Mouse (Mus musculus) kidney, adult 8-10 months (tissue): ENCODE measurements around the gene Sptlc2.

Source experiments
- DNase-seq, 2 experiments: peaks; one replicate each; pipeline ENCODE4 v3.0.0; 2022

Sptlc2 gene

GRCm38 (mm10) chr12:87267682-87268081, 120.5 kb downstream of the Sptlc2 start:
- DNase-seq: peak; percentile 17 to 20

DNA sequence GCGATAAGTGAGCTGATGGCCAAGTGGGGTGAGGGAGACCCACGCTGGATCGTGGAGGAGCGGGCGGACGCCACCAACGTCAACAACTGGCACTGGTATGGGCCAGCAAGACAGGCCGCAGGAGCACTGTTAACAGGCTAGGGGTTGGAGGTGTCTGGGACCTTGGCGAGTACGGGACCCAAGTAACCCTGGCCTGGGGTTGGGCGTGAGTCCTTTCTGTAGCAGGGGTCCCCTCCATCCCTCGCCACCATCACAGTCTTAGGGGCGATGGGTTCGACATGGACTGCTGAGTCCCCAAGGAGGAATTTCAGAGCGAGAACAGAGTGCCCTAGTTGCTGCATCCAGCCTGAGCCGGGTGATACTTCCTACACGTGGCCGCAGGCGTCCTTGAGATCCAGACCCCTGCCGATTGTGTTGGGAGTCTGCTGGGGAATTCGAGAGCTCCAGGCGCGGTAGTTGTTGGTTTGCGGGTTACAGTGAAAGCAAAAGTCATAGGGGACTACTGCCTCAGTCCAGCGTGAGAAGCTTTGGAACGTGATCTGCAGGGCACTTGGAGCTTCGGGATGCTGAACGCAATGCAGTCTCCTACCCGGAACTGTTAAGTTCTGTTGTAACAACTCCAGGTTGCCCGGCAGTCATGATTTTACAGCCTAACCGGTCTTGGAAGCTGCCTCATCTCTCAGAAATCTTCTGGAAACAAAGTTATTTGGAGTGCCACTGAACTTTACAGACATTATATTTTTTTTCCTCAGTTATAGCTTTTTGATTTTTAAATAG, 121.1 kb downstream of the Sptlc2 start:
- DNase-seq: no peak

DNA sequence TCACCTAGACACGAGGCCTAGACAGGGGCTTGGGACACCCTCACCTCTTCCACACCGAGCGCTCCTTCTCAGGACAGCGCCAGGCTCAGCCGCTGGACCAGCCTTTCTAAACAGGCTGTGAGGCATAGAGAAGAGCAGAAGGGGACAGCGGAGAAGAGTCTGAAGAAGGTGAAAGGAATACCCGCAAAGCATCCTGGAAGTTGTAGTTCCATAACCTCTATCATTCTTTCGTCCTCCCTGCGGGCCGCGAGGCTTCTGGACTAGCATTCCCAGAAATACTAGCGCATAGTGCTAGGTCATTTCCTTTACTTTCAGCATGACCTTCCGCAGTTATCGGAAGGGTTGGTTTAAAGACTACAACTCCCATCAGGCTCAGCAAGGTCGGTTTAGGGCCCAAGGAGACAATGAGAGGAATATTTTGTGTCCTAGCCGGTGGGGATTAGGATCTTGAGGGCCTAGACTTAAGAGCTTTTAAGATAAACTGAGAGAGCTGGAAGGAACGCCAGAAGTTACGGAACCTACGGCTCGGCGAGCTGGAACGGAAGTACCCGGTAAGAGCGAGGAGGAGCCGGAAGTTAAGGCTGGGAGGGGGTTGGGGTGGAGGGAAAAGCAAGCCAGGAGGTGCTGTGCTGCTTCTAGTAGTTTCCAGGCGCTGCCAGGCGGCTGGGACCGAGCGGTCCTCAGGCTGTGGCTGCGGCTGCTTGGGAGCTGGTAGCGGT, 121.9 kb downstream of the Sptlc2 start, which contains the start of the genes Vipas39 and Ahsa1:
TSS of gene Vipas39 (minus strand) at position 149 of the 719 bp plus-strand sequence.
TSS of gene Ahsa1 (plus strand) at position 372 of the 719 bp plus-strand sequence.
- DNase-seq: peak; percentile 93 to 96

DNA sequence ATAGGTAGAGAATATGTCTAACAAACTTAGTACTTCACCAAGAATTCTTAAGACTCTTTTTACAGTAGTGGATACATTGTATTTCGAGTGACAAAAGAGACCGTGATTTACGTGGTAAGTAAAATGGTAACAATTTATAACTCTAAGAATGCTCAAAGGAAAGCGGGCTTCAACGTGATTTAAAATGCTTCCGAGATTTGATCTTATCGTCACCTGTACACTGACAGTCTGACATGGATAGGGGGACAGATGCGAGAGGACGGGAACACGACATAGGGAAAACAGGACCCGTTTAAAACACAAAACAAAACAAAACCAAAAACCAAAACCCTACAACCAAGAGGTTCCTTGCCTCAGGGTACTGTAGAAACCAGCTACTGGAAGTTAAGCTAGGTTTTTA, 122.7 kb downstream of the Sptlc2 start:
- DNase-seq: no peak

DNA sequence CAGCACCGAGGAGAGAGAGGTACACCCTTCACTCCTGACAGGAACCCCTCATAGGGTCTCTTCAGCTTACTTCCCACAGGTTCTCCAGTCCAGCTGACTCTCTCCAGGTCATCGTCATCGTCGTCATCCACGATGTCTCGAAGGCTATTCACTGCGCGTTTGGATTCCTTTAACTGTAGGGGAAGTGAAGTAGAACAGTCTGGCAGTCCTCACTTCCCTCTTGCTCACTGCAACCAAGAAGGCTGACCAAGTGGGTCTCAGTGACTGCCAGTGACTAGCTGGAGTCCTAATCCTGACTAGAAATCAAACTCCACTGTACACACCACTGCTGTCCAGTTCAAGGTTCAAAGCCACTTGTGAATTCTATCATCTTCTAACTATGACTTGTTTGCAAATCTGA, 127.6 kb downstream of the Sptlc2 start:
- DNase-seq: no peak

- no peak for DNase-seq
Observed at GRCm38 (mm10) chr12:87256629-87257028, 131.5 kb downstream of the Sptlc2 start.
